Mouse (Mus musculus) ES-E14 (cell line): ENCODE measurements around the gene Hal.
"Not testable (repeated sequence)": the region's sequence is repeated elsewhere in the genome, so short reads cannot be mapped to it uniquely, and the experiment has no call there.

ENCODE experiments used
- HCFC1 ChIP-seq: IDR thresholded peaks from 2 replicates; pipeline ENCODE4 v1.6.1; 2012; ENCODE audit warnings: low read length, inconsistent platforms, borderline replicate concordance; ENCODE audit not compliant: insufficient read depth
- ZC3H11A ChIP-seq: IDR thresholded peaks from 2 replicates; pipeline ENCODE4 v1.6.1; 2012; ENCODE audit warnings: low read depth, mild to moderate bottlenecking, inconsistent platforms, low read length, borderline replicate concordance

DNA sequence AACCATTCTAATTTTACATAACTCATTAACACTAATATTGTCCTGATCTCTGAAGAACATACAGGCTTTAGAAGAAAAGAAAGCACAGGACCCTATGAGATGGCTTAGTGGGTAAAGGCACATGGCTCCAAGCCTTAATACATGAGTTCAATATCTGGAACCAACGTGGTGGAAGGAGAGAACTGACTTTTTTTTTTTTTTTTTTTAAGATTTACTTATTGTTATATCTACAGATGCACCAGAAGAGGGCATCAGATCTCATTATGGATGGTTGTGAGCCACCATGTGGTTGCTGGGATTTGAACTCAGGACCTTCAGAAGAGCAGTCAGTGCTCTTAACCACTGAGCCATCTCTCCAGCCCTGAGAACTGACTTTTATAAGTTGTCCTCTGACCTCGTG lies 69.4 kb downstream of the Hal start:
- TF ChIP-seq HCFC1, ZC3H11A: not testable (repeated sequence)
